Mouse (Mus musculus): ENCODE data around the gene Car8.

- no peak for TF ChIP-seq CTCF (IDR thresholded peaks at IDR 0.05 in 2 of 3, conservative IDR thresholded peaks at IDR 0.05 in 1 of 3; ENCODE audit: control insufficient read depth in 1 of 3, insufficient read depth in 1 of 3, low read depth in 2 of 3, low read length in 3 of 3, poor library complexity in 1 of 3, severe bottlenecking in 1 of 3)
- no peak for TF ChIP-seq USF1 (IDR thresholded peaks at IDR 0.05; ENCODE audit: low read depth, low read length)
- no peak for TF ChIP-seq POLR2A (IDR thresholded peaks at IDR 0.05; ENCODE audit: control insufficient read depth in 1 of 2, insufficient read depth in 1 of 2, low read depth in 1 of 2, low read length in 2 of 2, poor library complexity in 1 of 2)
- TF ChIP-seq KAT2A (conservative IDR thresholded peaks at IDR 0.05; ENCODE audit: low read depth, low read length), result no peak
Observed at GRCm38 (mm10) chr4:8217272-8217671, 21.6 kb downstream of the Car8 start.

All from MEL (cell line).